Mouse (Mus musculus) lung, embryonic 14.5 days (tissue): ENCODE measurements around the gene Wnt7a. TPM values are rescaled to one million over a fixed set of nuclear protein-coding genes. Genes with fewer than 3 reads are reported as not detected.

Source experiments
- ATAC-seq: fragments of 200-750 bp; cut with Nextera tagmentation; 2 replicates; pipeline ENCODE4 v1.8.0; 2017; ENCODE audit warnings: mild to moderate bottlenecking, moderate TSS enrichment, moderate library complexity; ENCODE audit not compliant: insufficient read depth
- DNase-seq: peaks from one replicate; pipeline ENCODE4 v3.0.0-alpha.2; 2015
- H3K27ac ChIP-seq: fragments of 300-500 bp; sonication (generic); 2 replicates; pipeline ENCODE4 v1.5.1; 2014; ENCODE audit warnings: low read depth, mild to moderate bottlenecking, moderate library complexity
- H3K27me3 ChIP-seq: fragments of 300-500 bp; sonication (generic); 2 replicates; pipeline ENCODE4 v1.6.1; 2014; ENCODE audit warnings: low read length, control low read depth; ENCODE audit not compliant: insufficient read depth
- H3K36me3 ChIP-seq: fragments of 300-500 bp; sonication (generic); 2 replicates; pipeline ENCODE4 v1.6.1; 2014; ENCODE audit warnings: control low read depth; ENCODE audit not compliant: insufficient read depth
- H3K4me1 ChIP-seq: fragments of 300-500 bp; sonication (generic); 2 replicates; pipeline ENCODE4 v1.6.1; 2014; ENCODE audit warnings: antibody characterized with exemption, control low read depth; ENCODE audit not compliant: insufficient read depth
- H3K4me2 ChIP-seq: fragments of 300-500 bp; sonication (generic); 2 replicates; pipeline ENCODE4 v1.6.1; 2014; ENCODE audit warnings: mild to moderate bottlenecking
- H3K4me3 ChIP-seq: fragments of 300-500 bp; sonication (generic); 2 replicates; pipeline ENCODE4 v1.5.1; 2014; ENCODE audit warnings: low read depth, low read length
- H3K9ac ChIP-seq: fragments of 300-500 bp; sonication (generic); 2 replicates; pipeline ENCODE4 v1.6.1; 2014
- H3K9me3 ChIP-seq: fragments of 300-500 bp; sonication (generic); 2 replicates; pipeline ENCODE4 v1.6.1; 2016; ENCODE audit warnings: low read depth, low read length, control low read depth
- CTCF ChIP-seq: IDR thresholded peaks from 2 replicates; pipeline ENCODE4 v1.5.1; 2016; ENCODE audit warnings: antibody characterized with exemption, low read depth
- WGBS: fragments of 180-500 bp; shearing (Covaris S2); extraction: QIAGEN DNeasy Blood & Tissue Kit; methylation state at CpG from one replicate; pipeline ENCODE4 v1.1.7; 2014; 5-methylcytosine and 5-hydroxymethylcytosine counted together
- polyA plus RNA-seq: library from polyadenylated mRNA; unstranded; fragments of >200 nt; fragmentation: Nextera tagmentation; extraction: Ambion mirVana; gene quantifications from 2 replicates; pipeline ENCODE4 v1.2.1, GENCODE M21; 2014

Wnt7a gene
- polyA plus RNA-seq, 1 experiment from 2014 or later: 0.72 TPM

DNA sequence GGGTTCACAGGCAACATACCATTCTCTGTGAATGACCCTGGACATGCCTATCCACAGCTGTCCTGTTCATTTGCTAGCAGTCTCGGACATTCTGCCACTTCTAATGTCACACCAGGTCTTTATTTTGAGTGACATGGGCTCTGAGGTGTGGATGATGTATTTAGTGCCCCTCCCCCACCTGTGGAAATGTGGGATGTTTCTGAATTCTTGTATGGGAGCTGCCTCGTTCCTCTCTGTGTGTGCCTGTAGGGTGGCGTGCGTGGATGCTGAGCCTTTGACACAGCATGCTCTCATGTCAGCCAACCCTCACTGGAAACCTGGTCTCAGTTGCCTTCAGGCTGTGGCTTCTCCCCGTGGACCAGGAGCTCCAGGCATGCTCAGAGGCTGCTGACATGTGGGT is 66.1 kb downstream of the Wnt7a start:
- H3K27ac ChIP-seq: no peak overlapping the region
- no peak for ATAC-seq
- no peak for DNase-seq
- no peak overlapping the region for H3K4me2 ChIP-seq
- H3K4me1 ChIP-seq: no peaks in the 10 kb centered on the region
- 66% methylated on average over 5 of the region's 5 CpGs for WGBS
- H3K9me3 ChIP-seq: no peaks in the 10 kb centered on the region
- no peak overlapping the region for H3K4me3 ChIP-seq
- H3K27me3 ChIP-seq: no peaks in the 10 kb centered on the region
- H3K9ac ChIP-seq: no peak overlapping the region
- H3K36me3 ChIP-seq: no peaks in the 10 kb centered on the region
- no peak for TF ChIP-seq CTCF

- no peak overlapping the region for H3K4me3 ChIP-seq
- no peak for TF ChIP-seq CTCF
- H3K36me3 ChIP-seq: no peaks in the 10 kb centered on the region
- 45% methylated on average over 8 of the region's 8 CpGs for WGBS
- no peaks in the 10 kb centered on the region for H3K4me1 ChIP-seq
- H3K27ac ChIP-seq: no peak overlapping the region
- peak; percentile 11 for DNase-seq
- no peak overlapping the region for H3K4me2 ChIP-seq
- no peaks in the 10 kb centered on the region for H3K9me3 ChIP-seq
- no peaks in the 10 kb centered on the region for H3K27me3 ChIP-seq
- ATAC-seq: peak; percentile 54
- H3K9ac ChIP-seq: no peak overlapping the region
These were observed 71.4 kb downstream of the Wnt7a start for GRCm38 (mm10) chr6:91339612-91340246.

DNA sequence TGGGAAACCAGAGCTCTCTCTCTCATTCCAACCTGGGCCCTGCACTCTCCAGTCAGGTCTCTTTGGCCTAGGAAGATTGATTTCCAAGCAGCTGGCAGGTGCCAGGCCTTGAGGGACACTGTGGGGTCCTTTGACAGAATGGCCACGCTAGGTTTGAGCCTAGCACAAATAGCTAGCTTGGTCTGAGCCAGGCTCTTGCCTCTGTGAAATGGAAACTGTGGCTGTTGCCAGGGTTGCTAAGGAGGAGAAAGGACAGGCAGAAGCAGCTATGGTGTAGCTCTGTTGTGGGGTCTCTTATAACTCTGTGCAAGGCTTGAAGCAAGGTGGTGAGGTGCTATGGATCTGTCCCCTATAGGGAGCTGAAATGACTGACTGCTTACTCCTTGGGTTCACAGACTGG is 75.7 kb downstream of the Wnt7a start:
- ATAC-seq: no peak
- no peak for TF ChIP-seq CTCF
- H3K4me3 ChIP-seq: no peak overlapping the region
- H3K27ac ChIP-seq: no peak overlapping the region
- H3K36me3 ChIP-seq: no peaks in the 10 kb centered on the region
- DNase-seq: no peak
- no peak overlapping the region for H3K4me2 ChIP-seq
- no peaks in the 10 kb centered on the region for H3K4me1 ChIP-seq
- no peaks in the 10 kb centered on the region for H3K27me3 ChIP-seq
- H3K9ac ChIP-seq: no peak overlapping the region
- WGBS: 53% methylated on average over 1 of the region's 1 CpGs
- no peaks in the 10 kb centered on the region for H3K9me3 ChIP-seq

GRCm38 (mm10) chr6:91331886-91332285 is 79.3 kb downstream of the Wnt7a start:
- H3K9me3 ChIP-seq: no peaks in the 10 kb centered on the region
- WGBS: 92% methylated on average over 8 of the region's 8 CpGs
- no peaks in the 10 kb centered on the region for H3K4me1 ChIP-seq
- no peak overlapping the region for H3K4me2 ChIP-seq
- no peak for ATAC-seq
- DNase-seq: no peak
- no peak overlapping the region for H3K27ac ChIP-seq
- H3K4me3 ChIP-seq: no peak overlapping the region
- no peaks in the 10 kb centered on the region for H3K36me3 ChIP-seq
- TF ChIP-seq CTCF: no peak
- no peak overlapping the region for H3K9ac ChIP-seq
- no peaks in the 10 kb centered on the region for H3K27me3 ChIP-seq

DNA sequence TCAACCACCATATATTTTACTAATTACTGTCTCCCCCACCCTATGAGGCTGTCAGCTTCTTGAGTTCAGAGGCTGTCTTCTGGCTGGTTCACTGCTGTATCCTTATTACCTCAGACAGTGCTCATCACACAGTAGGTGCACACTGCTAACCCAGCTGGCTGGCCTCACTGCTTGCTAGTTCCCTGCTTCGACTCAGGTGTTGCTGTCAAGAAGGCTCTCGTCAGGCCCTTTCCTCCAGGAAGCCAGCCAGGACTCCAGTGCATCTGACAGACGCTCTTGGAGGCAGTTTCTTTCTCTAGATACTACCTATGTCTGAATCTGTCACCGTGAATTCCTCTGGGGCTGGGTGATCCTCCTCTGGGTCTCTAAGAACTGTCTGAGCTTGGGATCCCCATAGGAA is 85.6 kb downstream of the Wnt7a start:
- H3K9me3 ChIP-seq: no peaks in the 10 kb centered on the region
- 73% methylated on average over 4 of the region's 4 CpGs for WGBS
- no peak overlapping the region for H3K4me2 ChIP-seq
- no peaks in the 10 kb centered on the region for H3K27me3 ChIP-seq
- no peaks in the 10 kb centered on the region for H3K36me3 ChIP-seq
- no peak overlapping the region for H3K9ac ChIP-seq
- H3K4me3 ChIP-seq: no peak overlapping the region
- no peak overlapping the region for H3K27ac ChIP-seq
- DNase-seq (no peak), ATAC-seq (no peak)
- H3K4me1 ChIP-seq: no peaks in the 10 kb centered on the region
- TF ChIP-seq CTCF: no peak

GRCm38 (mm10) chr6:91324752-91325151 is 86.4 kb downstream of the Wnt7a start:
- Histone ChIP-seq H3K27me3 (no peaks in the 10 kb centered on the region), H3K27ac (no peak overlapping the region), H3K4me2 (no peak overlapping the region), H3K9ac (no peak overlapping the region), H3K4me1 (no peaks in the 10 kb centered on the region), H3K9me3 (no peaks in the 10 kb centered on the region), H3K36me3 (no peaks in the 10 kb centered on the region), H3K4me3 (no peak overlapping the region)
- WGBS: 50% methylated on average over 11 of the region's 11 CpGs
- TF ChIP-seq CTCF: no peak
- DNase-seq: no peak
- ATAC-seq: no peak

DNA sequence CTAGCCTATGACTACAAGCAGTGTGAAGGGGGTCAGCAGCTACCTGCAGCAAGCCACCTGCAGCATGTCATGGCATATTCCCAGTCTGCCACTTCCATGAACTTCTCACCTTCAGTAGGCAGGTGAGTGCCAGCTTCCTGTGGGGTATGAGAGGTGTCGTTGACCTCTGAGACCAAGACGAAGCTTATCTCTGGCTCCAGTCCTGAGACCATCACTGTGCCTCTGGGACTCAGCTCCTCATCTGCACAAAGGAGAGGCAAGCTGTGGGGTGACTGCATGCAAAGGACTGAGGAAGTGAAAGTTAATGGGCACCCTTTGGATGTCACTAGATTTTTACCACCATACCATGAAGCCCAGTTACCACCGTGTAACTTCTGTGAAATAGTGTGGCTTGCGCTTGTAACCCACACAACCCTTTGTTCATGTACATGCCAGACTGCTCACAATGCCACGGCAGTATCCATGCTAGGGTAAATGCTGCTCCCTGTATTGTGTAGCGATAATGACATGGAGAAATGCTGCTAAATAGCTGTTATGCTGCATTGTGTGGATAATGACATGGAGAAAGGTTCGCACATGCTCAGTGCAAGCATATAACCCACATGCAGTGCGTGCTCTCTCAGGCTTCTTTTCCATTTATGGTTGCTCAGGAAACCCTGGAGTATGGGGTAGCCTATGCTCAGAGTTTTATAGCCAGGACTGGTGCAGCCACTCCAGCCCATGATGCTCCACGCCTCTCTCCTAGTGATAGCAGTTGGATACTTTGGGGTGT is 89.0 kb downstream of the Wnt7a start:
- no peak for ATAC-seq
- no peaks in the 10 kb centered on the region for H3K36me3 ChIP-seq

More for the DNA sequence above, 89.0 kb downstream of the Wnt7a start:
- Histone ChIP-seq H3K4me2 (no peak overlapping the region), H3K9me3 (no peaks in the 10 kb centered on the region), H3K27ac (no peak overlapping the region), H3K4me1 (no peaks in the 10 kb centered on the region), H3K27me3 (no peaks in the 10 kb centered on the region), H3K9ac (no peak overlapping the region), H3K4me3 (no peak overlapping the region)
- DNase-seq: no peak
- TF ChIP-seq CTCF: no peak
- WGBS: 84% methylated on average over 9 of the region's 9 CpGs

Other genes starting within 250 kb of the Wnt7a start
- 22.9 and 32.3 TPM in 2 replicates for gene Fbln2, start 198.9 kb downstream of the Wnt7a start, polyA plus RNA-seq
- gene Chchd4, start 62.2 kb upstream of the Wnt7a start, polyA plus RNA-seq: 28.7 and 32.0 TPM in 2 replicates
- gene Tmem43, start 62.3 kb upstream of the Wnt7a start, polyA plus RNA-seq: 57.6 and 57.9 TPM in 2 replicates
- 15.4 and 17.9 TPM in 2 replicates for gene Xpc, start 104.5 kb upstream of the Wnt7a start, polyA plus RNA-seq
- gene Lsm3, start 104.6 kb upstream of the Wnt7a start, polyA plus RNA-seq: 325 TPM in 2 replicates